Mouse (Mus musculus): Measurements from ENCODE around the gene Rasa3.
A peak's percentile ranks its signal among the peaks of the same experiment; 100 is the strongest.

Gene Rasa3

GRCm38 (mm10) chr8:13677413-13677883 lies at the start of gene Rasa3:
TSS of gene Rasa3 (minus strand) at chr8:13677603.
- DNase-seq (ENCODE audit: low read depth, low spot score) = peak; percentile 94

GRCm38 (mm10) chr8:13725722-13726121 lies 48.3 kb upstream of the Rasa3 start:
- DNase-seq (ENCODE audit: low read depth, low spot score) = no peak

DNA sequence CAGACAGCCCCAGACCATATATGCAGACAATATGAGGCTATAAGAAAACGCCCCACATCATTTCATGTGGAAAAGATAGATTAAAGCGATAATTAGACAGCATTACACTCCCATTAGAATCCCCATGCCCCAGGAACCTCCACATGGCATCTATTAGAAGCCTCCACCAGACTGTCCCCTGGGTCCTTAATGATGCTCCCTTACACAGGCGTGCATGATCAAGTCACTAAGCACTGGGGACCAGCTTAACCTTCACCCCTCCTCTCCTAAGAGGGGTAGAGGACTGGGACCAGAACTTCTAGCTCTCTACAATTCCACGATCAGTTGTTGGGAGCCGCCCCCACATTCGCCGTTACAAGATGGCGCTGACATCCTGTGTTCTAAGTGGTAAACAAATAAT lies 41.6 kb upstream of the Rasa3 start:
- no peak for DNase-seq (ENCODE audit: low read depth, low spot score)

- no peak for DNase-seq (ENCODE audit: low read depth, low spot score)
Measured at GRCm38 (mm10) chr8:13708514-13708913, 31.1 kb upstream of the Rasa3 start.

- no peak for DNase-seq (ENCODE audit: low read depth, low spot score)
Measured at GRCm38 (mm10) chr8:13706918-13707317, 29.5 kb upstream of the Rasa3 start.

DNA sequence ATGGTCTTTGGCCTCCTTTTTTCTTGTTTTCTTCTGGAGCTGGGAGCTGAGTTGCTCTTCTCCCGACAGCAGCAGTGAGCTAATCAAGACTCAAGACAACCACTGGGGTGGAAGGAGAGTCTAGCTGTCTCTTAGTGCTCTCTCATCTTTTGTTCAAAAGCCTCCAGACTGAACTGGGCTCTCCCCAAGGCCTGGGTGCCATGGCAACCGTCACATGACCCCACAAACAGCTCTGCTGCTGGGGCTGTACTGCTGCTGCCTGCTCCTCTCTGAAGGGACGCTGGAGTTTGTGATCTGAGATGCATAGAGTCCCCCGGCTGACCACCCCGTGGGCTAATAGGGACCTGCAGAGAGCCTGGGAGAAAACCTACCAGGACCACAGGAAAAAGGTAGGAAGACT lies 28.3 kb upstream of the Rasa3 start, which contains the start of gene Cfap97d2:
Gene Cfap97d2 (plus strand): TSS at position 222 of the 400 bp plus-strand sequence.
- peak; percentile 16 for DNase-seq (ENCODE audit: low read depth, low spot score)

GRCm38 (mm10) chr8:13704301-13704700 lies 26.9 kb upstream of the Rasa3 start:
- DNase-seq (ENCODE audit: low read depth, low spot score) = no peak

DNA sequence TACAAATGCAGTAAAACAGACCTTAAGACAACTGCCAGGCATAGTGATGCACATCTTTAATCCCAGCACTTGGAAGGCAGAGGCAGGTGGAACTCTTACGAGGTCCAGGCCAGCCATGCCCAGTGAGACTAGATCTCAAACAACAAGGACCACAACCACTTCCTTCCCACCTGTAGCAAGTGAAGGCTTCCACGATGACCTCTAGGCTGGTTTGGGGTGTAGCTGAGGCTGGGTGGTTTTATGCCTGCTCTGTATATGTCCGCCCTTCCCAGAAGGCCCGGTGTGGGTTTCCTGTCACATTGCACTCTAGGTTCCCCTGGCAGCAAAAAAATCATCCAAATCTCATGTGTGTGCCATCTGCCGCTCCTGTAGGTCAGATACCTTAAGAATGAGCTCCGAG lies 26.4 kb upstream of the Rasa3 start:
- no peak for DNase-seq (ENCODE audit: low read depth, low spot score)

DNA sequence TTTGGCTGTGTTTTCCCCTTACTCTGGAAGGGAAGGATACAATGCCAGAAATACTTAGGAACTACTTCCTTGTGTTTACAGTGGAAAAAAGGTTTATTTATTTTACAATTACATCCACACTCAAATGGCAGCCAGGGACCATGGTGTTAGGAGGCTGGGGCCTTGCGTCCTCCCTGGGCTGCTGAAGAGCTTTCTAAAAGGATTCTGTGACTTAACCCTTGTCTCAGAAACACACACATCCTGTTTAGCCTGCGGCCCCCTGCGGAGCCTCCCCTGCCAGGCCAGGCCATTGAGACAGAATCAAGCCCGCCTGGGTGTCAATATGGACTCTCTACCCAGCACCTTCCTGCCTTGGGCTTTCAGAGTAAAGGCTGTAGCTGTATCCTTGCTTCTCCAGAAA lies 25.4 kb upstream of the Rasa3 start:
- no peak for DNase-seq (ENCODE audit: low read depth, low spot score)

DNA sequence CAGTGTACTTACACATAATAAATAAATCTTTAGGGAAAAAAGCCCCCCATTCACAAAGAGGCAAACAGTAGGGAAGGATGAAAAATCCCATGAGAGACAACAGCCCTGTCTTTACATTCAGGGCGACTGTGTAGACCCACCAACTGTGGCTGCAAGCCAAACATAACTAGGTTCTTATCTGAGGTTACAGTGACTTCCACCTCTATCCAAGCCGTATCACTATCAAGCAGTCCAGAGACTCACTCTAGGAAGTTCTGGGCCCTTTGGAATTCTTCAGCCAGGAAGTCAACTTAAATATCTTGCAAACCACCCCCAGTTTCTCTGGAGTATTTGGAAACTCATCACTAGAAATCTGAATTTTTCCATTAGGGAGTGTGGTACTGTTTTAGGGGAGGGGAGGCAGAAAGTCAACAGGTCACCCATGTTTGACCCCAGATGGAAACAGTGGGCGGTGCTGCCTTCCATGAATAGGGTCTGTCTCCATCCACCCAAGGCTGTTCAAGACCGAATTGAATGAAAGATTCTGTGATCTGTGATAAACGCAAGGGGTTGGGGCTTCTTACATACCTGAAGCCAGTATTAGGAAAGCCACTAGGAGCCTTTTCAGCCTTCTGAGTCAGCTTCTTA lies 22.0 kb upstream of the Rasa3 start:
- DNase-seq (ENCODE audit: low read depth, low spot score) = no peak

- DNase-seq (ENCODE audit: low read depth, low spot score) = no peak
Measured at GRCm38 (mm10) chr8:13698281-13698680, 20.9 kb upstream of the Rasa3 start.

- DNase-seq (ENCODE audit: low read depth, low spot score) = no peak
Measured at GRCm38 (mm10) chr8:13697681-13698080, 20.3 kb upstream of the Rasa3 start.

DNA sequence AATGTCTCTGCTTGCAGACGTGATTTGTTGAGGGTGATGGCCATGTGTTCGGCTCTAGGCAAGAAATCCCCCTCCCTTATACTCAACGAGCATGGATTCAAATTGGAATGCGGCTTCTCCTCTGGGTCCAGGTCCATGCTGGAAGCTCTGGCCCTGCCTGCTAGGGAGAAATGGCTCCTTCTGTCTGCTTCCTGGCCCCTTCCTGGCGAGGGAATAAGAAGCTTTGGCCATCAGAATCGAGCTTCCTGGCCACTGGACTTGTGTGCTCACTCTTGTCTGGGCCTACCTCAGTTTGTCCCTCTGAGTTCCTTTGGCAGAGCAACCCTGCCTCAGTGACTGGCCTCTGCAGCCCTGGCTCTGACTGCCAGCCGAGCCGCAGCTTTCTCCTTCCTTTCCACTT lies 19.8 kb upstream of the Rasa3 start:
- no peak for DNase-seq (ENCODE audit: low read depth, low spot score)

- DNase-seq (ENCODE audit: low read depth, low spot score) = no peak
Measured at GRCm38 (mm10) chr8:13696157-13696556, 18.8 kb upstream of the Rasa3 start.

DNA sequence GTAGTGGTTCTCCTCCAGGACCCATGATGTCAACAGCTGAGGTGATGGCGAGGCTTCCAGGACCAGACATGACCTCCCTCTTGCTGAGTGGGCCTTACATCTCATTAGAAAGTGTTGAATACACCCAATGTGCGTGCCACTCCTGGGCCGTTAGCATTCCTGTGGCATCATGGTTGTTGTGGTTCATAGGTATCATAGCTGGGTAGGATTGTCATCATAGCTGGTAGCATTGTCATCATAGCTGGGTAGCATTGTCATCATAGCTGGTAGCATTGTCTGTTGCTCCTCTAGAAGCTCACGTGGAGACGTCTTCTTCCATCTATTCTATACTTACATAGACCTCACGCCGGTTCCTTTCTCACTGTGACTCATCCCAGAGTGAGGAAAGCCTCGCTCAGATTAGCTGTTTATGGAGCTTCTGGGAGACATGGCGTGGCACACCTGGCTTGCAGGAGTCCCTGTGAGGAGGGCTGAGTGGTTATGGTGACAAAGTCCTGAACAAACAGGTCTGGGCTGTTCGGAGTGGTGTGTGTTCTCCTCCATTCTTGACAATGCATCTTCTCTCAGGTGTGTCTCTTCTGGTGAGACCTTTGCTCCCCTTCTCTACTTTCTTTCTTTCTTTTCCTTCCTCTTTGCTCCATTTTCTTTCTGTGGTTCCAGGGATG lies 17.9 kb upstream of the Rasa3 start:
- no peak for DNase-seq (ENCODE audit: low read depth, low spot score)

DNA sequence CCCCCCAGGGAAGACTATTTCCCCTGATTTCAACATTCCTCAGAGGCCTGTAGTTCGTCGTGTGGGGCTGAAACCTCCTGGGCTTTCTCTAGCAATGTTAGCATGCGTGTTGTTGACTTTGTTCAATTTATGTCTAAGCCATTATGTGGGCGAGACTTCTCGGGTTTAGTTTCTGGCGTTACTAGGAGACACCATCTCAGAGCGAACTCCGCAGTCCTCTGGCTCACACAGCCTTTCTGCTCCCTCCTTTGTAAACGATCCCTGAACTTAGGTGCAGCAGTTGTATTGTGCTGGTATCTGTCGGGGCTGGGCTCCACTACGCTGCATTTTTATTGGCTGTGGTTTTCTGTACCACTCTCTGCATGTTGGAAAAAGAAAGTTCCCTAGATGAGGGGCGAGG lies 17.3 kb upstream of the Rasa3 start:
- no peak for DNase-seq (ENCODE audit: low read depth, low spot score)

DNA sequence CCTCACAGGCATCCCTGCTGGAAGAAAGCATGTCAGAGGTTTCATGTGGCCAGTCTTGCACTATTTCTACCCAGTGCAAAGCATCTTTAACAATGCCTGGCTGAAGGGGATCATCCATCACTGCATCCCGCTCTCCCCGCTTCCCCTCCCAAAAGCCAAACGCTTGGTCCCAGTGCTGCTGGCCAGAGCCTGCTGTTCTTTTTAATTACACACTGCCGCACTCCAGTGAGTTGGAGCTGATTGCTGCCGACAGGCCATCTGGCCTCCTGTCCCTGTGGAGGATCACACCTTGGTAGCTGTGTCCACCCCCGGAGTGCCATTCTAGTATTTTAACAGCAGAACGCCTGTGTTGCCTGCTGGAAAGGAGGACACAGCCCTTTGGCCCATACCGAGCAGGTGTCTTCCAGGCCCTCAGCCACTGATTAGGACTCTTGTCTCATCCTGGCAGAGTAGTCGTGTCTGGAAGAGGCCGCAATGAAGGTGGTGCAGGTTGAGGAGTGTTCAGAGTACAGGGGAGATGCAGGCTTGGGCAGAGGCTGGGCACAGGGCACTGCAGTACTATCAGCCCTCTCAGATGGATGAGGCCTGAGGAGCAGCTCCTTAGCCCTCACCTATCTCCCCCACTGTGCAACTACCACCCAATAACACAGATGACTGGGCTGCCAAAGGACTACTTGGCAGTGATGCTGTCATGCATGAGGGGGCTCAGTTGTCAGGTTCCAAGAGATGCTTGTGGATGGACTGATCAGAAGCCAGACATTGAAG lies 15.1 kb upstream of the Rasa3 start:
- no peak for DNase-seq (ENCODE audit: low read depth, low spot score)

GRCm38 (mm10) chr8:13689331-13689730 lies 11.9 kb upstream of the Rasa3 start:
- no peak for DNase-seq (ENCODE audit: low read depth, low spot score)

DNA sequence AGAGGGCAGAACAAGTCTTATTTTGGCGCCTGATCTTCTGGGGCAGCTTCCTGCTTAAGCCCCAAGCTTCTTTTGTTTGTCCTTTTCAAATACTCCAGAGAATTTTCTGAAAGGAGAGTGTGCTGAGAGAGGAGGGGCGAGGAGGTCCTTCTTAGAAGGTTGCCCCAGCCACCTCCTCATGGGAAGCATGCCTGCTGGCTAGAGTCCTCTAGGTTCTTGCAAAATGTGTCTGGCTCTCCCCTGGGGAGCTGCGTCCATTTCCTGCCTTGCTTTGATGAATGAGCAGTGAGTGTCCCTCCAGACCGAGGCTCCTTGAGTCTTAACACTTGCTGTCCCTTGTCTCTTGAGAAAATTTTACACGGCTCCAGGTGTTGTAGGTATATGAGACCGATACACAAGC lies 11.1 kb upstream of the Rasa3 start:
- DNase-seq (ENCODE audit: low read depth, low spot score) = no peak

GRCm38 (mm10) chr8:13687941-13688340 lies 10.5 kb upstream of the Rasa3 start:
- DNase-seq (ENCODE audit: low read depth, low spot score) = no peak

- DNase-seq (ENCODE audit: low read depth, low spot score) = no peak
Measured at GRCm38 (mm10) chr8:13687101-13687717, 9.8 kb upstream of the Rasa3 start.

- no peak for DNase-seq (ENCODE audit: low read depth, low spot score)
Measured at GRCm38 (mm10) chr8:13686426-13686825, 9.0 kb upstream of the Rasa3 start.
